Mouse (Mus musculus): Measurements from ENCODE around the gene Aldh1a1. TPM values are rescaled to one million over a fixed set of nuclear protein-coding genes. Genes with fewer than 3 reads are reported as not detected.
"Not testable (repeated sequence)": the region's sequence is repeated elsewhere in the genome, so short reads cannot be mapped to it uniquely, and the experiment has no call there.

Aldh1a1 gene
- polyA plus RNA-seq, 1 experiment from 2014 or later: 23.5 TPM

DNA sequence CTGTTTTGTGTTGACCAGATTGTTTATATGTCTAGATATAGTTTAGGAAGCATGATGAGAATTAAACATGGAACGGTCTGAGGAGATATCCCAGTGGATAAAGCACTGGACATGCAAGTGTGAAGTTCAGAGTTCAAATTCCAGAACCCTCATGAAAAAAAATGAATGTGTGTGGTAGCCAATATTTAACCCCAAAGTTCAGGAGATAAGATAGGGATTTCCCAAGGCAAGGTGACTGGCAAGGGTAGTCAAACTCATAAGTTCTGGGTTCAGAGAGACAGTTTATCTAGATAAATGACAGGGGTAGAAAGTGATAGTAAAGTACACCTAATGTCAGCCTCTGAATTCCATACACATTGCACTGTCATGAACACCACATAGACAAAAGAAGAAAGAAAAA is 138.5 kb downstream of the Aldh1a1 start:
- DNase-seq (ENCODE audit: low spot score): no peak

GRCm38 (mm10) chr19:20633876-20634691 is 141.6 kb downstream of the Aldh1a1 start:
- 40% methylated on average over 12 of the region's 12 CpGs for WGBS
- Histone ChIP-seq H3K4me1 (ENCODE audit: control insufficient read depth, insufficient read depth, low read length) (no peaks in the 10 kb centered on the region), H3K27me3 (ENCODE audit: control insufficient read depth, insufficient read depth, low read length) (no peaks in the 10 kb centered on the region), H3K9me3 (replicated peaks; ENCODE audit: control insufficient read depth, low read length) (no peaks in the 10 kb centered on the region), H3K36me3 (replicated peaks; ENCODE audit: control insufficient read depth, insufficient read depth, low read depth, low read length) (no peaks in the 10 kb centered on the region), H3K9ac (replicated peaks; ENCODE audit: low read length) (no peak overlapping the region), H3K27ac (replicated peaks; ENCODE audit: low read depth, low read length) (no peak overlapping the region), H3K4me2 (ENCODE audit: low read depth, low read length) (no peak overlapping the region), H3K4me3 (ENCODE audit: low read depth, low read length) (no peak overlapping the region)
- DNase-seq (ENCODE audit: low spot score) (peak; percentile 57), ATAC-seq (replicated peaks; ENCODE audit: insufficient number of reproducible peaks, low FRiP score, low TSS enrichment, low read depth) (no peak)

More for the DNA sequence above, 138.5 kb downstream of the Aldh1a1 start:
- Histone ChIP-seq H3K27ac (replicated peaks; ENCODE audit: low read depth, low read length) (no peak overlapping the region), H3K36me3 (replicated peaks; ENCODE audit: control insufficient read depth, insufficient read depth, low read depth, low read length) (no peaks in the 10 kb centered on the region), H3K9ac (replicated peaks; ENCODE audit: low read length) (no peak overlapping the region), H3K4me1 (ENCODE audit: control insufficient read depth, insufficient read depth, low read length) (no peaks in the 10 kb centered on the region), H3K4me3 (ENCODE audit: low read depth, low read length) (no peak overlapping the region), H3K4me2 (ENCODE audit: low read depth, low read length) (no peak overlapping the region), H3K9me3 (replicated peaks; ENCODE audit: control insufficient read depth, low read length) (no peaks in the 10 kb centered on the region), H3K27me3 (ENCODE audit: control insufficient read depth, insufficient read depth, low read length) (no peaks in the 10 kb centered on the region)
- ATAC-seq (replicated peaks; ENCODE audit: insufficient number of reproducible peaks, low FRiP score, low TSS enrichment, low read depth): no peak
- 75% methylated on average over 1 of the region's 1 CpGs for WGBS

DNA sequence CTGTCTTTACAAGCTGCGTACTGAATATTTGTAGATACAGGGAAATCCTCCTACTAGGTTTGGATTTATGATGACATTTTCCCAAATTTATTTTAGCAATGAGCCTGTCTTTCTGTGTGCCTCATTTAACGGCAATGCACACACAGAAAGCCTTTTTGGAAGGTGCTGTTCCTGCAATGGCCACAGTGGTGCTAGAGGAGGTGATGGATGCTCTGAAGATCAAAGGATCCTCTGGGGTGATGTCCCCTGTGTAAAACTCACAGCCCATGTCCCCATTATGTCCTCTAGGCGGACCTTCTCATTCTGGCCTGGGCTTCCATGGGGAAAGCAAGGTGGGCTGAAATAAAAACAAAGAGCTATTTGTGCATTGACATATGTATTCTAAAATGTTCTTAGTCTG is 151.8 kb downstream of the Aldh1a1 start:
- no peaks in the 10 kb centered on the region for H3K27me3 ChIP-seq (ENCODE audit: control insufficient read depth, insufficient read depth, low read length)
- H3K4me2 ChIP-seq (ENCODE audit: low read depth, low read length): no peak overlapping the region
- 75% methylated on average over 3 of the region's 3 CpGs for WGBS
- no peak overlapping the region for H3K9ac ChIP-seq (replicated peaks; ENCODE audit: low read length)
- no peak overlapping the region for H3K4me3 ChIP-seq (ENCODE audit: low read depth, low read length)
- no peaks in the 10 kb centered on the region for H3K36me3 ChIP-seq (replicated peaks; ENCODE audit: control insufficient read depth, insufficient read depth, low read depth, low read length)
- no peak for ATAC-seq (replicated peaks; ENCODE audit: insufficient number of reproducible peaks, low FRiP score, low TSS enrichment, low read depth)
- no peaks in the 10 kb centered on the region for H3K9me3 ChIP-seq (replicated peaks; ENCODE audit: control insufficient read depth, low read length)
- DNase-seq (ENCODE audit: low spot score): no peak
- no peaks in the 10 kb centered on the region for H3K4me1 ChIP-seq (ENCODE audit: control insufficient read depth, insufficient read depth, low read length)
- H3K27ac ChIP-seq (replicated peaks; ENCODE audit: low read depth, low read length): no peak overlapping the region

- not testable (repeated sequence) for H3K4me2 ChIP-seq (ENCODE audit: low read depth, low read length); H3K9ac ChIP-seq (replicated peaks; ENCODE audit: low read length); H3K27ac ChIP-seq (replicated peaks; ENCODE audit: low read depth, low read length); H3K27me3 ChIP-seq (ENCODE audit: control insufficient read depth, insufficient read depth, low read length); H3K4me1 ChIP-seq (ENCODE audit: control insufficient read depth, insufficient read depth, low read length); H3K4me3 ChIP-seq (ENCODE audit: low read depth, low read length); H3K9me3 ChIP-seq (replicated peaks; ENCODE audit: control insufficient read depth, low read length); DNase-seq (ENCODE audit: low spot score); H3K36me3 ChIP-seq (replicated peaks; ENCODE audit: control insufficient read depth, insufficient read depth, low read depth, low read length); ATAC-seq (replicated peaks; ENCODE audit: insufficient number of reproducible peaks, low FRiP score, low TSS enrichment, low read depth)
These were observed 155.0 kb downstream of the Aldh1a1 start for GRCm38 (mm10) chr19:20647496-20647895.

- no peaks in the 10 kb centered on the region for H3K4me1 ChIP-seq (ENCODE audit: control insufficient read depth, insufficient read depth, low read length)
- 29% methylated on average over 2 of the region's 2 CpGs for WGBS
- DNase-seq (ENCODE audit: low spot score) (no peak), ATAC-seq (replicated peaks; ENCODE audit: insufficient number of reproducible peaks, low FRiP score, low TSS enrichment, low read depth) (no peak)
- no peak overlapping the region for H3K27ac ChIP-seq (replicated peaks; ENCODE audit: low read depth, low read length)
- no peak overlapping the region for H3K4me2 ChIP-seq (ENCODE audit: low read depth, low read length)
- H3K27me3 ChIP-seq (ENCODE audit: control insufficient read depth, insufficient read depth, low read length): no peaks in the 10 kb centered on the region
- H3K9me3 ChIP-seq (replicated peaks; ENCODE audit: control insufficient read depth, low read length): no peaks in the 10 kb centered on the region
- H3K4me3 ChIP-seq (ENCODE audit: low read depth, low read length): no peak overlapping the region
- H3K9ac ChIP-seq (replicated peaks; ENCODE audit: low read length): no peak overlapping the region
- no peaks in the 10 kb centered on the region for H3K36me3 ChIP-seq (replicated peaks; ENCODE audit: control insufficient read depth, insufficient read depth, low read depth, low read length)
These were observed 157.5 kb downstream of the Aldh1a1 start for GRCm38 (mm10) chr19:20650008-20650407.

DNA sequence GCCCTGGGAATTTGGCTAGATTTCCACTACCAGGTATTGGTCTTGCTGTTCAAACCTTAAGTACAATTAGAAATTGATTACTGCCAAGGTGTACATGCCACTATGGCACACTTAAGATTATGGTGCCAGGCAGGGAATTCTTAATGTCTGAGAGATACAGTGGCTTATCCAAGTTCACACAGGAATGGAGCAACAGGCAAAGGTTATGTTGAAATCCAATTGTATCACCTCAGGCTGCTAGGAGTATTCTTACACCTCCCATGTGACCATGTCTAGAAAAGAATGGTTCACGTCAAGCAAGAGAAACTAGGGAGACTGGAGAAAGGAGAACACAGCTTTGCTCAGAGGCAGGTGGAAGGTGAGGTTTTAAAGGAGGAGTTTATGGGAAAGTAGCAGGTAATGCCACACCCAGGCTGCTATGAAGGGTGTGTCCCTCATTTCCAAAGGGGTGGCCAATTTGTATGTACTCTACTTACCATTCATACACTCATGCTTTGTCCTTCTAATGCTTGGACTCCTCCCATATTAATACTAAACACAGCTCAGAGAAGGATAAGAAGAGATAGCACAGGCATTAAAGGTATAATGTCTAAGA is 160.7 kb downstream of the Aldh1a1 start:
- Histone ChIP-seq H3K4me3 (ENCODE audit: low read depth, low read length) (no peak overlapping the region), H3K27me3 (ENCODE audit: control insufficient read depth, insufficient read depth, low read length) (no peaks in the 10 kb centered on the region), H3K27ac (replicated peaks; ENCODE audit: low read depth, low read length) (no peak overlapping the region), H3K36me3 (replicated peaks; ENCODE audit: control insufficient read depth, insufficient read depth, low read depth, low read length) (no peaks in the 10 kb centered on the region), H3K4me1 (ENCODE audit: control insufficient read depth, insufficient read depth, low read length) (no peaks in the 10 kb centered on the region), H3K9ac (replicated peaks; ENCODE audit: low read length) (no peak overlapping the region), H3K4me2 (ENCODE audit: low read depth, low read length) (no peak overlapping the region), H3K9me3 (replicated peaks; ENCODE audit: control insufficient read depth, low read length) (no peaks in the 10 kb centered on the region)
- no peak for ATAC-seq (replicated peaks; ENCODE audit: insufficient number of reproducible peaks, low FRiP score, low TSS enrichment, low read depth)
- no peak for DNase-seq (ENCODE audit: low spot score)
- 80% methylated on average over 1 of the region's 1 CpGs for WGBS

GRCm38 (mm10) chr19:20654141-20654873 is 161.8 kb downstream of the Aldh1a1 start:
- no peaks in the 10 kb centered on the region for H3K4me1 ChIP-seq (ENCODE audit: control insufficient read depth, insufficient read depth, low read length)
- DNase-seq (ENCODE audit: low spot score) (no peak), ATAC-seq (replicated peaks; ENCODE audit: insufficient number of reproducible peaks, low FRiP score, low TSS enrichment, low read depth) (no peak)
- no peaks in the 10 kb centered on the region for H3K36me3 ChIP-seq (replicated peaks; ENCODE audit: control insufficient read depth, insufficient read depth, low read depth, low read length)
- no peak overlapping the region for H3K9ac ChIP-seq (replicated peaks; ENCODE audit: low read length)
- H3K4me2 ChIP-seq (ENCODE audit: low read depth, low read length): no peak overlapping the region
- H3K27me3 ChIP-seq (ENCODE audit: control insufficient read depth, insufficient read depth, low read length): no peaks in the 10 kb centered on the region
- H3K4me3 ChIP-seq (ENCODE audit: low read depth, low read length): no peak overlapping the region
- no peaks in the 10 kb centered on the region for H3K9me3 ChIP-seq (replicated peaks; ENCODE audit: control insufficient read depth, low read length)
- no peak overlapping the region for H3K27ac ChIP-seq (replicated peaks; ENCODE audit: low read depth, low read length)
- 68% methylated on average over 3 of the region's 3 CpGs for WGBS

Measured in embryonic facial prominence, embryonic 11.5 days (tissue).